Mouse (Mus musculus): Measurements from ENCODE around the gene Ap2a2. TPM values are rescaled to one million over a fixed set of nuclear protein-coding genes. Genes with fewer than 3 reads are reported as not detected.

Ap2a2 gene
- total and polyA plus RNA-seq, 3 experiments: 28.5 to 58.3 (median 55.1) TPM

DNA sequence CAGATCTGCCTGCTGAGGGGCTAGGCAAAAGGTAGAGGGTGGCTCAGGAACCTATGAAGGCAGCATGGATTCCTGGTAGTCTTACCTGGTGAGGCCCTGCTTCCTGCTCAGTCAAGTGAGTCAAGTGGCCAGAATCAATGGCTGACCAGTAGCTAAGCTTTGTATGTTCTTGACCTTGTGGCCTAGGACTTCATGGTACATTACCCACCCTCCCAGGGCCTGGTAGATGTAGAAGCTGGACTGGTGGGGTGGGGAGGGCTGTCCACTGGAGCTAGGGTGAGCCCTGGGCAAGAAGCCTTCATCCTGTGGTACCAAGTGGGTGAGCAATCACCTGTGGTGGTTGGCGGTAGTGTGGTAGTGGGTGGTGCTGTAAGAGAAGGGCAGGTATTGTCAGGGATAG, 80.4 kb downstream of the Ap2a2 start:
- no peaks in the 10 kb centered on the region for H3K36me3 ChIP-seq (ENCODE audit: control insufficient read depth, insufficient read depth, low read length)
- H3K79me2 ChIP-seq (replicated peaks; ENCODE audit: control insufficient read depth, insufficient read depth, low read length): no peaks in the 10 kb centered on the region
- no peak overlapping the region for H3K9ac ChIP-seq (ENCODE audit: low read depth, low read length)
- DNase-seq: no peak
- no peak overlapping the region for H3K27ac ChIP-seq
- H3K4me3 ChIP-seq: no peak overlapping the region
- no peaks in the 10 kb centered on the region for H3K27me3 ChIP-seq (ENCODE audit: control insufficient read depth, insufficient read depth, low read length)
- intact Hi-C loops (cut with DNase I): no loop called here
- 89% methylated on average over 1 of the region's 1 CpGs for WGBS
- H3K4me1 ChIP-seq (ENCODE audit: control insufficient read depth, insufficient read depth, low read length): no peaks in the 10 kb centered on the region
- TF ChIP-seq CTCF (IDR thresholded peaks at IDR 0.05) (no peak), EP300 (IDR thresholded peaks at IDR 0.05; ENCODE audit: insufficient read depth, low read depth, low read length) (no peak), POLR2A (IDR thresholded peaks at IDR 0.05; ENCODE audit: insufficient read depth, low read depth, low read length) (no peak)

DNA sequence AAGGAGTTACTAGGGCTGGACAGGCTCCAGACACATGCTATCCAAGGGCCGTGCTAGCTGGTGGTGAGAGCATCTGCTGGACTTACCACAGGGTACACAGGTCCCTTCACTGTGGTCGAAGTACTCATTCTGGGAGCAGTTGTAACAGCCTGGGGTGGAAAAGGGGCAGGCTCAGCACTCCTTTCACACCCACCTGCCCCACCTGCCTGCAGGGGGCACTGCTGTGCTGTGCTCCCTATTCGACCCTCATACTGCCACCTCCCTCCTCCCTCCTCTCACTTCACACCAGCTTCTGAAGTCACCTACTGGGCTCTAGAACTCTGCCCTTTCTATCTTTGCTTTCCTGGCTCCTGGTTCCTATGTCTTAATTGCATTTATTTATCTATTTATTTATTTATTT, 81.2 kb downstream of the Ap2a2 start:
- no peaks in the 10 kb centered on the region for H3K27me3 ChIP-seq (ENCODE audit: control insufficient read depth, insufficient read depth, low read length)
- no peak overlapping the region for H3K4me3 ChIP-seq
- WGBS: 37% methylated on average over 3 of the region's 3 CpGs
- TF ChIP-seq CTCF (IDR thresholded peaks at IDR 0.05) (peak; percentile 68), EP300 (IDR thresholded peaks at IDR 0.05; ENCODE audit: insufficient read depth, low read depth, low read length) (no peak)
- no peaks in the 10 kb centered on the region for H3K79me2 ChIP-seq (replicated peaks; ENCODE audit: control insufficient read depth, insufficient read depth, low read length)
- no peak overlapping the region for H3K9ac ChIP-seq (ENCODE audit: low read depth, low read length)
- intact Hi-C loops (cut with DNase I): no loop called here
- DNase-seq: no peak
- no peaks in the 10 kb centered on the region for H3K4me1 ChIP-seq (ENCODE audit: control insufficient read depth, insufficient read depth, low read length)
- H3K36me3 ChIP-seq (ENCODE audit: control insufficient read depth, insufficient read depth, low read length): no peaks in the 10 kb centered on the region
- H3K27ac ChIP-seq: no peak overlapping the region

DNA sequence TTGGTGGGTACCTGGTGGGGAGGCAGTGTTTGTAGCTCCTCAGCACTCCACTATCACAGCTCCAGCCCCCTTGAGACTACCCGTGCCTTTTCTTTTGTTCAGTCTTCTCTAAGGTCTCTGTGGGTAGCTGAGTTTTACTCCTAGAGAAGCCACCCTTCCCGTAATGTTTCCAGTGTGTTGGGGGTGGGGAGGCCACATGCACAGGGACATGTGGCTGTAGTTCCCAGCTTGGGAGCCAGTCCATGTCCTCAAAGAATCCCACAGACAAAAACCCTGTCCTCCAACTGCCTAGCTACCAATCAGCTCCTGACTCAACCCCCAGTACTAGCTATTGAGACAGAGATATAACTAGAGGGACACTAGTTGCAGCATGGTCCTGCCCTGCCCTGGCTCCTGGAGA, 85.1 kb downstream of the Ap2a2 start:
- intact Hi-C loops (cut with DNase I): no loop called here
- no peak for TF ChIP-seq EP300 (IDR thresholded peaks at IDR 0.05; ENCODE audit: insufficient read depth, low read depth, low read length)
- TF ChIP-seq POLR2A (IDR thresholded peaks at IDR 0.05; ENCODE audit: insufficient read depth, low read depth, low read length): no peak
- TF ChIP-seq CTCF (IDR thresholded peaks at IDR 0.05): no peak
- no peaks in the 10 kb centered on the region for H3K79me2 ChIP-seq (replicated peaks; ENCODE audit: control insufficient read depth, insufficient read depth, low read length)
- H3K9ac ChIP-seq (ENCODE audit: low read depth, low read length): no peak overlapping the region
- H3K27ac ChIP-seq: no peak overlapping the region
- 46% methylated on average over 2 of the region's 2 CpGs for WGBS
- no peak overlapping the region for H3K4me3 ChIP-seq
- no peak for DNase-seq
- H3K36me3 ChIP-seq (ENCODE audit: control insufficient read depth, insufficient read depth, low read length): no peaks in the 10 kb centered on the region
- no peaks in the 10 kb centered on the region for H3K4me1 ChIP-seq (ENCODE audit: control insufficient read depth, insufficient read depth, low read length)
- H3K27me3 ChIP-seq (ENCODE audit: control insufficient read depth, insufficient read depth, low read length): no peaks in the 10 kb centered on the region

DNA sequence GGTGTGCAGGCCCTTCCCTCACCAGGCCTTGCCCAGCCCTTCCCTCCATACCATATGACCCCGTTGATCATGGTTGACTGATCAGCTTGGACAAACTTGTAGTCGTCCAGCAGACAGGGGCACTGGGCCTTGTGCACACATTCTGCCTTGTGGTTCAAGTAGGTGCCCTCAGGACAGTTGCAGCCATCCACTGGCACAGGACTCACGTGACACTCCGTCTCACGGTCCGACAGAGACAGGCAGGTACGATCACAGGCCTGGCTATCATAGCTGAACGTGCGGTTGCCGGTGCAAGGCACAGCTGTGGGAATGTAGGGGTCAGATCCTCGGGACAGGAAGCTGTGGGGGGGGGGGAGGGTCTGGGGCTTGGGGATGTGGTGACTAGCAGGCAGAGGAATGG, 85.8 kb downstream of the Ap2a2 start:
- Histone ChIP-seq H3K4me1 (ENCODE audit: control insufficient read depth, insufficient read depth, low read length) (no peaks in the 10 kb centered on the region), H3K9ac (ENCODE audit: low read depth, low read length) (no peak overlapping the region), H3K27ac (no peak overlapping the region), H3K4me3 (no peak overlapping the region), H3K27me3 (ENCODE audit: control insufficient read depth, insufficient read depth, low read length) (no peaks in the 10 kb centered on the region), H3K36me3 (ENCODE audit: control insufficient read depth, insufficient read depth, low read length) (no peaks in the 10 kb centered on the region), H3K79me2 (replicated peaks; ENCODE audit: control insufficient read depth, insufficient read depth, low read length) (no peaks in the 10 kb centered on the region)
- intact Hi-C loops (cut with DNase I): no loop called here
- no peak for DNase-seq
- WGBS: 62% methylated on average over 11 of the region's 11 CpGs
- no peak for TF ChIP-seq POLR2A (IDR thresholded peaks at IDR 0.05; ENCODE audit: insufficient read depth, low read depth, low read length)
- no peak for TF ChIP-seq CTCF (IDR thresholded peaks at IDR 0.05)
- TF ChIP-seq EP300 (IDR thresholded peaks at IDR 0.05; ENCODE audit: insufficient read depth, low read depth, low read length): no peak

DNA sequence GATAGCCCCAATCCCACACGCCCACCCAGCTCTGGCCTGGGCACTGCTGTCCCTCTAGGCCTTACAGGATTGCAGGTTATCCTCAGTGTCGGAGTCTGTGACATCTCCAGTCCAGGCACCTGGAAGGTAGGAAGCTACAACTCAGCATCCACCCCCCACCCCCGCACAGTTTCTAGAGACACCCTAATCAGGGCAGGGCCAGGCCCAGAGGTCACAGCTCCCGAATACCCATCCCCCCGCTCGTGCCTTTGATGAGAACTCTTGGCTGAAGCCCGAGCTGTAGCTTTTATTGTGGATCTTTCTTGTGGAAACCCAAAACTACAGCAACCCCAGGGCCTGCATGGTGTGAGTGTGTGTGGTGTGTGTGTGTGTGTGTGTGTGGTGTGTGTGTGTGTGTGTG, 90.2 kb downstream of the Ap2a2 start:
- 62% methylated on average over 7 of the region's 7 CpGs for WGBS
- TF ChIP-seq EP300 (IDR thresholded peaks at IDR 0.05; ENCODE audit: insufficient read depth, low read depth, low read length) (no peak), POLR2A (IDR thresholded peaks at IDR 0.05; ENCODE audit: insufficient read depth, low read depth, low read length) (no peak)
- H3K4me3 ChIP-seq: no peak overlapping the region
- H3K79me2 ChIP-seq (replicated peaks; ENCODE audit: control insufficient read depth, insufficient read depth, low read length): no peaks in the 10 kb centered on the region
- intact Hi-C loops (cut with DNase I): no loop called here
- no peaks in the 10 kb centered on the region for H3K27me3 ChIP-seq (ENCODE audit: control insufficient read depth, insufficient read depth, low read length)
- H3K9ac ChIP-seq (ENCODE audit: low read depth, low read length): no peak overlapping the region
- no peaks in the 10 kb centered on the region for H3K36me3 ChIP-seq (ENCODE audit: control insufficient read depth, insufficient read depth, low read length)
- H3K4me1 ChIP-seq (ENCODE audit: control insufficient read depth, insufficient read depth, low read length): no peaks in the 10 kb centered on the region
- no peak for DNase-seq
- no peak overlapping the region for H3K27ac ChIP-seq

DNA sequence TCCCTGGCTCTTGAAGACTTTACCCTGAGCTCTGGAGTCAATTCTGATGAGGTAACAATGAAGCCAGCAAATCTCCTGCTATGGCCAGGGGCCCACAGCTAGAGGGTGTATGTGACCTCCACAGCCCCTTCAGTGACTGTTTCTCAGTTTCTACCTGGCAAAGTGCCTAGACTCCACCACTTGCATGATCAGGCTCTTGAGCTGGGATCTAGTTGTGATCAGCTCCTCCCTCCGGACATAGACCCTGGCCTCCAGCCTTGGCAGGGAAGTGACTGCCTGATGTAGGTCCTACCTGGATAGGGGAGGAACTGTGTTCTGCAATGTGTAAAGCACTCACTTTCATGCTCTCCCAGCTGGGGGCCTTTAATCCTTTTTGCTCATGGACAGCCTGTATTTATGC, 98.4 kb downstream of the Ap2a2 start:
- TF ChIP-seq EP300 (IDR thresholded peaks at IDR 0.05; ENCODE audit: insufficient read depth, low read depth, low read length) (no peak), POLR2A (IDR thresholded peaks at IDR 0.05; ENCODE audit: insufficient read depth, low read depth, low read length) (no peak), CTCF (IDR thresholded peaks at IDR 0.05) (no peak)
- no peaks in the 10 kb centered on the region for H3K36me3 ChIP-seq (ENCODE audit: control insufficient read depth, insufficient read depth, low read length)
- H3K9ac ChIP-seq (ENCODE audit: low read depth, low read length): no peak overlapping the region
- H3K79me2 ChIP-seq (replicated peaks; ENCODE audit: control insufficient read depth, insufficient read depth, low read length): no peaks in the 10 kb centered on the region
- DNase-seq: no peak
- no peak overlapping the region for H3K4me3 ChIP-seq
- 76% methylated on average over 1 of the region's 1 CpGs for WGBS
- H3K27ac ChIP-seq: no peak overlapping the region
- no peaks in the 10 kb centered on the region for H3K27me3 ChIP-seq (ENCODE audit: control insufficient read depth, insufficient read depth, low read length)
- no peaks in the 10 kb centered on the region for H3K4me1 ChIP-seq (ENCODE audit: control insufficient read depth, insufficient read depth, low read length)
- intact Hi-C loops (cut with DNase I): loop anchor here (5.0 kb wide), 1 partner anchor 133 kb away; no protein-coding TSS in a partner anchor

Measured in heart, adult 2 months (tissue).